Mouse (Mus musculus) kidney, adult 2 months (tissue): ENCODE results near the gene Otog.

Experiments
- CTCF ChIP-seq: fragments of 200-500 bp; conservative IDR thresholded peaks from 2 replicates; pipeline ENCODE4 v1.5.1; 2011; ENCODE audit warnings: low read depth, mild to moderate bottlenecking, control low read depth, low read length, moderate library complexity, mixed read lengths; ENCODE audit not compliant: insufficient read depth, insufficient read length
- POLR2A ChIP-seq: fragments of 200-500 bp; IDR thresholded peaks from one replicate; pipeline ENCODE4 v1.6.1; 2011; ENCODE audit warnings: low read depth, low read length, control low read depth

DNA sequence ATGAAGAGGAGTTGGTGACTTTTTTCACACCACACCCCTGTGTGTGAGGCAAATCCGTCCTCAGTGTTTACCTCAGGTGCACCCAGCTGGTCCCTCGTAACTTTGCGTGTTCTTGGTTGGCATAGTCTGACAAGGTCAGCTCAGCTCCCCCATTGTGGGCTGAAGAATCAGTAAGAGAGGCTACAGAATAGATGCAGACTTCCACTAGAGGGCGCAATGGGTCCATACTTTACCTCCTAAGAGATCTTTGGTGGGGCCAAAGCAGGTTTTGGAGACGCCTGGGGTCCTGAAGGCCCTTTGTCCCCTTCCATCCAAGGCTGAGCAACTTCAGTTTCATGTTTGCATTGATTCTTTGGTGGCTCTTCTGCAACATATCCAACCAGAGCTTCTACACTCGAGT lies 39.2 kb downstream of the Otog start:
- TF ChIP-seq CTCF = peak; percentile 53
- no peak for TF ChIP-seq POLR2A
